Mouse (Mus musculus): ENCODE results near the gene Tmem145.

The Tmem145 gene

DNA sequence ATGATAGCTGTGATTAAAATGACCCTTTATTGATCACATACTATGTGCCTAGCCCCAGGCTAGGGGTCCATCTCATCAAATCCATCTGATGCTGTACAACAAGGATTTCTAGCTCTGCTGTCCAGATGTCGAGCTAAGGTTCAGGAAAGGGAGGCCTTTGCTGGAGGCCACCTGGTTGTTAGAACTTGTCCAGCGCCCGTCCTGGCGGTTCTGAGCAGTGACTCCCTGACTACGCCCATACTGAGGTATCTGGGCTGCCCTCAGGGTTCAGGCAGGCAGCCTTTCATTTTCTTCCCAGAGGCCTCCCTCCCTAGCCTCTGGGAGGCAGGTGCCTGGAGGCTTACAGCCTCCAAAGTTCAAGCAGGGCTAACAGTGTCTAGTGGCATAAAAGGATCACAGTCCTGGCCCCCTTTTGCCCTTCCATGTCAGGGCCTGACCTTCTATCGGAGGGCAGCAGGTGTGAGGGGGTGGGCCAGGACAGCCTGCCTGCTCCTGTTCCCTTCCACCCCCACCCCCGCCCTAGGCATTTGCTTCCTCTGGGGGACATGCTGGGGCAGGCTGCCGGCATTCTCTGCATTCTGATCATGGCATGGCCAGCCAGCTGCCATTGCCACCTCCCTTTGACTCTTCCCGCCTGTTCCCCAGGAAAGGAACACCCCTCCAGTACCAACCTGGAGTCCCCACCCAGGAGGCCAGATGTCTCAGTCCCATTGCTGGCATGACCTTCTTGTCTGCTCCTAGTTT, 30.2 kb upstream of the Tmem145 start:
- in situ Hi-C loops (cut with MseI, MboI): loop anchor here (5.0 kb wide), 2 partner anchors 33 to 38 kb away; partner anchors contain the start of gene Gsk3a (in 1 of the 2)

DNA sequence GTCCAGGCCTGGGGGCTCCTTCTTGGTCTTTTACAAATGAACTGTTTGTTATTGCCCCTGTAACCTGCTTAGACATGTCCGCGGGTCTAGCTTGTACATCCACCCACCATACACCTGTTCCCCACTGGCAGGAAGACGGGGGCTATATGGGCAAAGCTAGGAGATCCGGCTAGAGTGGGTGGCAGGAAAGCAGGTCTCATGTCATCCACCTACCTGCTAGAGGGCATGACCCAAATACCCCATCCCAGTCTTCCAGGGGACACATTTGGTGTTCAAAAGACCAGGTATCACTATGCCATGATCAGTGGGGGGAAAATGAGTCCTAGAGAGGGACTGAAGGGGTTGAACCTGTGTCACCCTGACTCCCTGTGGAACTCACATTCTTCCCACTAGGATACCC, 28.5 kb upstream of the Tmem145 start:
- in situ Hi-C loops (cut with MseI, MboI): loop anchor here (5.0 kb wide), 2 partner anchors 35 to 40 kb away; partner anchors contain the start of gene Gsk3a (in 1 of the 2)

DNA sequence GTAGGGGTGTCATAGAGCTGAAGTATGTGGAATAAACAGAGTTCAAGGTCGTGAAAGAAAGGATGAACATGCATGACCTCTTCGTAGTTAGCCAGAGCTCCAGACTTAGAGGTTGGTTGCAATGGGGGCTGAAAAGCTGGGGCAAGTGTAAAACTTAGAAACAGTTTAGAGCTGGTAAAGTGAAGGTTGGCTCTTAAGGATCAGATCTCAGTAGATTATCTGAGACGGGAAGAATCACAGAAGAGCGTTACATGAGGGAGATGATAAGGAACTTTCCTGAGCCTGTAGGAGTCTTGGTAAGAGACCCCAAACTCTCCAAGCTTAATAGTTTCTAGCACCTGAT, 27.9 kb upstream of the Tmem145 start:
- in situ Hi-C loops (cut with MseI, MboI): loop anchor here (5.0 kb wide), 2 partner anchors 36 to 41 kb away; partner anchors contain the start of gene Gsk3a (in 1 of the 2)

DNA sequence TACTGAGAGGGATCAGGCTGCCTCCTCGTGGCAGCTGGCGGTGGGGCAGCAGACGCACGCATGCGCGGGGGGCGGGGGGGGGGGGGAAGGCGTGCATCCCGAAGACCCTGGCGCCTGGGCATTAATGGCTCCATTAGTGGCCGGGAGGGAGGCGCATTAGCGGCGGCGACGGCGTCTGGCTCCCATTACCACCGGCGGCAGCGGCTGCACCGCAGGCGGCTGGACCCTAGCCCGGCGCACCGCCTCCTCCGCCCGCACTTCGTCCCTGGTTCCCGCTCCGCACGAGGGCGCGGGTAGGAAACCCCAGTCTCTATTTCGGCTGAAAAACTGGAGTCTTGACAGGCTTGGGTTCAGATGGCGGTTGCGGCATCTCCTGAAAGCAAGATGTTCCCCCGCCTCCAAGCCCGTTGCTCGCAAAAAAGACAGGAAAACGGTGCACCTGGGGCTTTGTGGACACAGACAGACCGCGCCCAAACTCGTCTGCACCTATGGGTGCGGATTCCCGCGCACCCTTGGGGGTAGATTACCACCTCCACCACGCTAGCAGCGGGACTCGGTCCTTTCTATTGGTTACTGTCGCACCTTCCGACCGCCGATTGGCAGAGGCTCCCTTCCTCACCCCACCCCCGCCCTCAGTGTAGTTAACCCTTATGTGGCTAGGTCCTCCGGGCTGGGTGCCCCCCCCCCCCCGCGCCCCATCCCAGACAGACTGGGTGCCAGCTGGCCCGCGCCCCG, 27.4 kb upstream of the Tmem145 start:
- in situ Hi-C loops (cut with MseI, MboI): loop anchor here (5.0 kb wide), 2 partner anchors 36 to 41 kb away; partner anchors contain the start of gene Gsk3a (in 1 of the 2)

DNA sequence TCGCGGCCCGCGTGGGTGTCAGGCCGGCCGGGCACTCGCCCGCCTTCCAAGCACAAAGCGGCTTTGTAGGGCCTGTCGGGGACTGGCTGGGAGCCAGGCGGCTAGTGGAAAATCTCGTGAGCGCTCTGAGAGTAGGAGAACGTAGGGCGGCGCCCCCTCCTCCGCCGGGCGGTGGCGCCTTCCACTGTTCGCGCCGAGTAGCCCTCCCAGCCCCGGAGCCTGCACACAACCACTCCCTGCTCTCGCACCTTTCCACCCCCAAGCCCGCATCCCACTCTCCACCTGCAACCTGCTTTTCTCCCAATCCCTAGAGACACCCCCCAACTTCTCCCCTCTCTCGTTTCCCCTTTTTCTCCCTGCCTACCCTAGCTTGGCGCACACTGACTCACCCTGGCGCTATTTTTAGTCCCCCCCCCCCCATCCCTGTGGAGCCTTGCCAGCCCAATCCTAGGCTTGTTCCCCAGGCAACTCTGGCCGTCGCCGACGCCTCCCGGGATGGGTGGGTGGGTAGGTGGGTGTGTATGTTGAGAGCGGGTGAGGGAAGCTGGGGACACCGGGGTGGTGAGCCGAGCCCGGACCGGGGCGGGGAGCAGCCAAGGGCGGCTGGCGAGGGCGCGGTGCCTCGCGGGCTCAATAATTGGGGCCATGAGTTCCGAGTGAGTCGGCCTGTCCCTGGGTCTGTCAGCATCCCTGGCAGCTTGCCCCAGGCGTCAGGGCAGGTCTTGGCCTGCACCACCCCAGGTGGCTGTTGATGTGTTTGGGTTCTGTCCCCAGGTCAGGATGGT, 26.6 kb upstream of the Tmem145 start:
- in situ Hi-C loops (cut with MseI, MboI): loop anchor here (5.0 kb wide), 2 partner anchors 37 to 42 kb away; partner anchors contain the start of gene Gsk3a (in 1 of the 2)

DNA sequence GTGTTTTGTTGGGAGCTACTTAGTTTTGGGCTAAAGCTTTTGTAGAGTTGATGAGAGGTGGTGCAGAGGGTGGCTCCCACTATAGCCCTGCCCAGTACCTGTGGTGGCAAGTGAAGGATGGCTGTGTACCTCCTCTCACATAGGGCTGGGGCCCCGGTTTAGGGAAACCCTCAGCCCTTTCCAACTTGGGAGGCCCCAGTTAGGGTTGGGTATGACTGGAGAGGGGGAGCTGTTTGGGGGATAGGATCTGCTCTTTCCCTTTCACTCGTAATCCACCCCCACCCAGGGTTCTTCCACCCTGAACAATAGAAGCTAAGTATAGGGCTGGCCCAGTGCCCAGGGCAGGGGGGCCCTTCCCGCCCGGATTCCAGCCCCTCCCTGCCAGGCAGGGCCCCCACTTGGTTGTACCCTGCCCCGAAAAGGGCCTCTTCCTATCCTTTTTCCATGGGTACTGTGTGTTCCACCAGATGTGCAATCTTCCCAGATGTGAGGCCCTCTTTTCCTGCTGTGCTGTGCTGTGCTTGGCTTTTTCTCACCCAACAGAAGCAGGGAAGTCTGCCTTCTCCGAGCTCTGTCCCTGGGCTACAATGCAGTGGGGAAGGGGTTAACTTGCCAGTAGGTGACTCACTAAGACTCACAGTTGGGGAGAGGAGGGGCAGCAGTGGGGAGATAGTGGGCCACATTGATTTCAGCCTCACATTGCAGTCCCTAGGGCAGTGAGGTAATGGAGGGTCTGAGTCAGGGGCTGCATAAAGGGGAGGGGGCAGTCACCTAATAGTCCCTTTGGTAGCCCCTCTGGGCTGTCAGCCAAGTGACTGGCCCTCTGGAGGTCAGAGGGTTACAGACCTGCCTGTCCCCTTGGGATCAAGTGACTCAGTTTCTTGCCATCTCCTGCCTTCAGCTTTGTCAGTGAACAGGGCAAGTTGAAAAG, 25.8 kb upstream of the Tmem145 start:
- in situ Hi-C loops (cut with MseI, MboI): loop anchor here (5.0 kb wide), 2 partner anchors 38 to 43 kb away; partner anchors contain the start of gene Gsk3a (in 1 of the 2)

DNA sequence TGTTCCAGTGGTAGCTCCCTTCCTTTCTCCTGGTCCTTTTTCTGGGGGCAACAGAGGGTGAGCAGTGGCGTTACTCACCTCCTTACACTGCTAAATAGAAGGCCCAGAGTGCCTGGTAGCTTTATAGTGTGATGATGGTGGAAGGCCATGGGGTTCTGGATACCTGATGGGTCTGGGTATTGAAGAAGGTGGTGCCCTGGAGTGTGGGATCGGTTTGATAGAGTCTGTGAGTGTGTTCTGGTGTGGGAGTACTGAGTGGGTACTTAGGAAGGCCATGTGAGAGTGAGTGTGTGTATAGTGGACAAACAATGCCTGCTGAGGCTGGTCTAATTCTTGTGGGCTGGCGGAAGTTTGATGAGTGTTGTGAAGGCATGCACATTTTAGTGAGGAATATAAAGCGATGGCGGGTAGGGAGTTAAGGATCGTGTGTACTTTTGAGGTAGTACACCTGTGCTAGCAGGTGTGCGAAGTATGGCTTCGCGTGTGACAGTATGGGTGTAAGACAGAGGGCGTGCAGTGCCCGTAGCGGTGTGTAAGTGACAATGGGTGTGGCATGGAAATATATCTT, 24.7 kb upstream of the Tmem145 start:
- in situ Hi-C loops (cut with MseI, MboI): no loop called here

DNA sequence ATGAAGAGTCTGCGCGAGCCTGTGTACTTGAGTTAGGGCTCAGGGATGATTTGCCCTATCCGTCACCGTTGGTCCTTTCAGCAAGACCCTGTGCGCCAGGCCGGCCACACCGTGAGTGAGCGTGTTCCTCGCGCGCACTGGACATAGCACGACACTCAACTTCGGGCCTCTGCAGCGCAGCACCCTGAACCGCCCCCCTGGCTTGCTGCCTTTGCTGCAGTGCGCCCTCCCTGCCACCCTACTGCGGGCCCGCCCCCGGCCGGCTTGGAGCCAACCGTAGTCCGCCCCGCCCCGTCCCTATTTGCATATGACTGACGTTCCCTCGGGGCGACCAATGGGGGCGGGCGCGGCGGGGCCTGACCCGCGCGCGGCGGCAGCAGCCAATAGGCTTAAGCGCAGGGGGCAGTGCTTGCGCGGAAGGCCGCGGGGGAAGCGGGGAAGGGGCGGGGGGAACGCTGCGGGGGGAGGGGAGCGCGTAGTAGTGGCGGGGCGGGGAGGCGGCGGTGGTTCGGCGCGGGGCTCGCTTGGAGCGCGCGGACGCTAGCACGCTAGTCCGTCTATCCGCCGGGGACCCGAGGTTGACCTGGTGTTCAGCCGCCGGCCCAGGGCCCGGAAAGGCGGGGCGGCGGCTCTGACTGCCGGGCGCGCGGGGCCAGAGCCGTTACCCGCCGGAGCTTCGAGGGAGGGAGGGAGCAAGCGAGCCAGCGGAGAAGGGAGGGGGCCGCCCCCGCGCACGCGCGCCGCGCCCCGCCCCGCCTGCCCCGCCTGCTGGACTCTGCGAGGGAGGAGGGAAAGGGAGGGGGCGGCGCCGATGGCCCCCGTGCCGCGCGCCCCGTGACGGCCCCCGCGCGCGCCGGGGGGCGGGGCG, 23.9 kb upstream of the Tmem145 start:
- in situ Hi-C loops (cut with MseI, MboI): no loop called here

DNA sequence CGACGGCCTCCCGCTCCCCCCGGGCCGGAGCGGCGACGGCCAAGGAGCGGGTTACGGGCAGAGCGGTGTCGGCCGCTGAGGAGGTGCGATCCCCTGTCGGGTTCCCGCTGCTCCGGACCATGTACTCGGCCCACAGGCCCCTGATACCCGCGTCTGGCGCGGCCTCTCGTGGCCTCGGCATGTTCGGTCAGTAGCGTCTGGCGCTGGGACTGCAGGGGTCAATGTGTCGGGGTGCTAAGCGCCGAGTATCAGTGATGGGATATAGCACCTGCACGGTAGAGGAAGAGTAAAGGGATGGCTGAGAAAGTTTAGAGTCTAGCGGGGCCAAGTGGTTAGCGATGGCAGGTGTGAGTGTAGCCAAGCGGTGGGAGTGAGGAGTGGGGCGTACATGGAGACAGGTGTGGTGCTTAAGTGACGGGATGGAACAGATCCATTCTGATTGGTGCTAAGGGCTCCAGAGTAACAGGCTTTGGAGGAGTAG, 23.1 kb upstream of the Tmem145 start:
- in situ Hi-C loops (cut with MseI, MboI): no loop called here

DNA sequence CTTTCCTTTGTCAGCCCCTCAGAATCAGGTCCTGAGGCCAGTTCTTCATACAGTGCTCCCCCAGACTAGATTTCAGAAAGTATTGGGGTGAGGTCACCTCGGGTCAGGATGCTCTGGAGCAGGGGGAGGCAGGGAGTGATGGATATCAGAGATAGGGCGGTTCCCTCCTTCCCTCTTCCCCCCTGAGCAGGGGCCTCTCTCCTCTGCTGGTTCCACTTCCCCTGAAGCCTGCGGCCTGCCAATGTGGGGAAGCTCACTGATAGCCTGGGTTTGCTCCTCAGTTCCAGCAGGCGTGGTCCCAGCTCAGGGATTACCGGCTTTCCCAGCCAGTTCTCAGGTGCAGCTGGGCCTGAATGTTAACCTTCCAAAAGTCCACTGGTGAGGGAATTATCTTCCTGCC, 22.3 kb upstream of the Tmem145 start:
- in situ Hi-C loops (cut with MseI, MboI): no loop called here

DNA sequence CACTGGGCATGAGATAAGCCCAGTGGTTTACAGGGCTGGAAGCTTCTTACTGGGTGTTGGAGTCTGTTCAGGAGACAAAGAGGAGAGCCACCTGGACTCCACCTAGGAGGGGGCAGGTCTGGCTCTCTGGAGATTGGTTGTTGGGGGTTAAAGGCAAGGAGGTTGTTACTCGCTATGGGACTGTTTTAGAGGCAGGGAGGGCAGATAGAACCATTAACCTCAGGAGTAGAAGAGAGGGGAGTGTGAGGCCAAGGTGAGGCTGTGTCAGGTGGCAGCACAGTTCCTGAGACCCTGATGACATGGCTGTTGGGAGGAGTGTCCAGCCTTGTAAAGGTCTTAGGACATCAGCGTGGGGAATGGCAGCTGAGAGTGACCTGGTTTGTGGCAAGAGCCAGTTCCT, 21.7 kb upstream of the Tmem145 start:
- in situ Hi-C loops (cut with MseI, MboI): no loop called here

DNA sequence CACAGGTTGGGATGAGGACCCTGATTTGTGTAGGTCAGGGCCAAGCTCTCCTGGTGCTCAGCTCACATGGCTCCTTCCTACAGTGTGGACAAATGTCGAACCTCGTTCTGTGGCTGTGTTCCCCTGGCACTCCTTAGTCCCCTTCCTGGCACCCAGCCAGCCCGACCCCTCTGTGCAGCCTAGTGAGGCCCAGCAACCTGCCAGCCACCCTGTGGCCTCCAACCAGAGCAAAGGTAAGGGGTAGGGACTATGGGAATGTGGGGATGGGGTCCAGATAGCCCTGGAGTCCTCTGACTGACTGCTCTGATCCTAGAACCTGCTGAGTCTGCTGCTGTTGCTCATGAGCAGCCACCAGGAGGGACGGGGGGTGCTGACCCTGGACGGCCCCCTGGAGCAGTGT, 21.1 kb upstream of the Tmem145 start:
- in situ Hi-C loops (cut with MseI, MboI): no loop called here

DNA sequence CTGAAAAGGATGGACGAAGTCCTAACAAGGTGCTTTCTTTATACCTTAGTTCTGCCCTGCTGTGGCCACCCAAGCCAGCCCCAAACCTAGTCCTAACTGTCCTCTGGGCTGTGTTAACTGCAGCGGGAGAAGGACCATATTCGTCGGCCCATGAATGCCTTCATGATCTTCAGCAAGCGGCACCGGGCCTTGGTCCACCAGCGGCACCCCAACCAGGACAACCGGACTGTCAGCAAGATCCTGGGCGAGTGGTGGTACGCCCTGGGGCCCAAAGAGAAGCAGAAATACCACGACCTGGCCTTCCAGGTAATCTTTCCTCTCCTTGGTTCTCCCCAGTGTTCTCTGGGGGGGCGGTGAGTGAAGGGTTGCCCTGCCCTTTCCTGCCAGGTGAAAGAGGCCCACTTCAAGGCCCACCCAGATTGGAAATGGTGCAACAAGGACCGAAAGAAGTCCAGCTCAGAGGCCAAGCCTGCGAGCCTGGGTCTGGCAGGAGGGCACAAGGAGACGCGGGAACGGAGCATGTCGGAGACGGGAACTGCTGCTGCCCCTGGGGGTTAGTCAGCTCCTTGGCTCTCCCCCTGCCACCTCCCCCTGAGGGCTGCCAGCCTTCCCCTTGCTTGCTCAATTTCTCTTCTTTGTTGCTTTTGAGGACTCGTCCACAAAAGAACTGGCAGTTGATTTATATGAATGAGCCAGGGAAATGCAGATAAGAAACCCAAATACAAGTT, 20.2 kb upstream of the Tmem145 start:
- in situ Hi-C loops (cut with MseI, MboI): no loop called here

DNA sequence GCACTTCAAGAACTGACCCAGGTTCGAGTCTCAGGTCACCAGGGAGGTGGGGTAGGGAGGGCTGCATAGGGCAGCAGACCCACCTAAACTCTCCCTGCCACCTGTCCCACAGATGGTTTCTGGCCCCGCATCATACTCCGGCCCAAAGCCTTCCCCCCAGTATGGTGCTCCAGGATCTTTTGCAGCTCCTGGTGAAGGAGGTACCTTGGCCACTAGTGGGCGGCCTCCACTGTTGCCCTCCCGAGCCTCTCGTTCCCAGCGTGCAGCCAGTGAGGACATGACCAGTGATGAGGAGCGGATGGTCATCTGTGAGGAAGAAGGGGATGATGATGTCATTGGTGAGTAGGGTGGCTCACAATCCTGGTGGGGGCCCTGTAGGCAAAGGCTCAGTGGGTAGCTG, 18.9 kb upstream of the Tmem145 start:
- in situ Hi-C loops (cut with MseI, MboI): no loop called here

DNA sequence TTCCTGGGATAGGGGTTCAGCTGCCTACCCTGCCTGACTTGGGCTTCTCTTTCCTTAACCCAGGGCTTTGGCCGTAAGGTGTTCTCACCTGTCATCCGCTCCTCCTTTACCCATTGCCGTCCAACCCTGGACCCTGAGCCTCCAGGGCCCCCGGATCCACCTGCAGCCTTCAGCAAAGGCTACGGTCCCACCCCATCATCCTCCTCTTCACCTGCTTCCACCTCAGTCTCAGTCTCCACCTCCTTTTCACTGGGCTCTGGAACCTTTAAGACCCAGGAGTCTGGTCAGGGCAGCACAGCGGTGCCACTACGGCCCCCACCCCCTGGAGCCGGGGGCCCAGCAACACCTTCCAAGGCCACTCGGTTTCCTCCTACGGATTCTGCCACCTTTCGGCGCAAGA, 17.9 kb upstream of the Tmem145 start:
- in situ Hi-C loops (cut with MseI, MboI): no loop called here

DNA sequence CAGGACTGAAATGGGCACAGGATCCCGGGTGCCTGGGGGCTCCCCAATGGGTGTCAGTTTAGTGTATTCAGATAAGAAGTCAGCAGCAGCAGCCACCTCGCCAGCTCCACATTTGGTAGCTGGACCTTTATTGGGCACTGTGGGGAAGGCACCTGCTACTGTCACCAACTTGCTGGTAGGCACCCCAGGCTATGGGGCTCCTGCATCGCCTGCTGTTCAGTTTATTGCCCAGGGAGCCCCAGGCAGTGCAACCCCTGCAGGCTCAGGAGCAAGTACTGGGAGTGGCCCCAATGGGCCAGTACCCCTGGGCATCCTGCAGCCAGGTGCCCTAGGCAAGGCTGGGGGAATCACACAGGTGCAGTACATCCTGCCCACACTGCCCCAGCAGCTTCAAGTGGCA, 17.2 kb upstream of the Tmem145 start:
- in situ Hi-C loops (cut with MseI, MboI): no loop called here

DNA sequence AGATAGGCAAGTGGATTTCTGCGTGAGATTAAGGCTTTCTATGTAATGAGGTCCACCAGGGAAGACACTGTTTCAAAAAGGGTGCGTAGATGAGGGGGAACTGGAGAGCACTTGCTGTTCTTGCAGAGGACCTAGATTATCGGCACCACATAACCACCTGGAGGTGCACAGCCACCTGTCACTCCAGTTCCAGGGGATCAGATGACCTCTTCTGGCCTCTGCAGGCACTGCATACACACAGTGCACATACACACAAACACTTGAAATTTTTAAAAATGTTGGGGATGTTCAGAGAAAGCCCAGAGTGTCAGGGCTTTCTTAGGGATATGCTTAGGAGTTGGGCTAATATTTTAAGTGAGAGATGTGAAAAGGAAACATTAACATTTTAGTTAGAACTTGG, 16.0 kb upstream of the Tmem145 start:
- in situ Hi-C loops (cut with MseI, MboI): no loop called here

DNA sequence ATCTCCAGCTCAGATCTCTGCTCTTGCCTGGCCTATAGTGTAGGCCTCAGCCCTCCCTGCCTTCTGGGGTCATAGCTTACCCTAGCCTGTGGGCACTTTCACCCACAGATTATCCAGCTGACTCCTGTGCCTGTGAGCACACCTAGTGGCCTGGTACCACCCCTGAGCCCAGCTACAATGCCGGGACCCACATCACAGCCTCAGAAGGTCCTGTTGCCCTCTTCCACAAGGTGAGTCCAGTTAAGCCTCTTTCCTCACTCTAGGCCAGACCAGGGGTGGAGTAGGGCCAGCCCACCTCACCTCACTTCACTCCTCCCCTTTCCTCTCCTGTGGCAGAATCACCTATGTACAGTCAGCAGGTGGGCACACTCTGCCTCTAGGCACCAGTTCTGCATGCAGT, 15.4 kb upstream of the Tmem145 start:
- in situ Hi-C loops (cut with MseI, MboI): no loop called here

DNA sequence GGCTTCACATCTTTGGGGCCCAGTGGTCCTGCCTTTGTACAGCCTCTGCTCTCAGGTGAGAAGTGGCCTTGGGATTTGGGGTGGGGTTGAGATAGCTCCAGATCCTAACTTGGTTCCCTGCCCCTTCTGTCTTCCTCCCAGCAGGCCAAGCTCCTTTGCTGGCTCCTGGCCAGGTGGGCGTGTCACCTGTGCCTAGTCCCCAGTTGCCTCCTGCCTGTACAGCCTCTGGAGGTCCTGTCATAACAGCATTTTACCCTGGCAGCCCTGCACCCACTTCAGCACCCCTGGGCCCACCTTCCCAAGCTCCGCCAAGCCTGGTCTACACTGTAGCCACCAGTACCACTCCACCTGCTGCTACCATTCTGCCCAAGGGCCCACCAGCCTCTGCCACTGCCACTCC, 15.0 kb upstream of the Tmem145 start:
- in situ Hi-C loops (cut with MseI, MboI): no loop called here

Measured in mouse trophoblast stem cell (cell line).